Mouse (Mus musculus) liver, embryonic 14.5 days (tissue): ENCODE data around the gene Hsd17b2. TPM values are rescaled to one million over a fixed set of nuclear protein-coding genes. Genes with fewer than 3 reads are reported as not detected.
A peak's percentile ranks its signal among the peaks of the same experiment; 100 is the strongest.

Experiments
- ATAC-seq: fragments of 200-750 bp; cut with Nextera tagmentation; 2 replicates; pipeline ENCODE4 v1.8.0; 2017; ENCODE audit warnings: moderate number of reproducible peaks, mild to moderate bottlenecking, moderate library complexity; ENCODE audit not compliant: insufficient read depth
- DNase-seq, 3 experiments: peaks; one replicate each; pipeline ENCODE4 v3.0.0-alpha.2; 2012 to 2013; ENCODE audit warnings: low read depth in 3 of 3, low spot score in 3 of 3
- H3K27ac ChIP-seq: fragments of 300-500 bp; sonication (generic); 2 replicates; pipeline ENCODE4 v1.5.1; 2014; ENCODE audit warnings: moderate library complexity, mild to moderate bottlenecking, control low read depth, inconsistent platforms
- H3K27me3 ChIP-seq: fragments of 300-500 bp; sonication (generic); 2 replicates; pipeline ENCODE4 v1.6.1; 2014; ENCODE audit warnings: mild to moderate bottlenecking, low read length, moderate library complexity; ENCODE audit not compliant: control insufficient read depth, insufficient read depth
- H3K36me3 ChIP-seq: fragments of 300-500 bp; sonication (generic); replicated peaks from 2 replicates; pipeline ENCODE4 v1.6.1; 2014; ENCODE audit warnings: low read depth; ENCODE audit not compliant: control insufficient read depth, insufficient read depth
- H3K4me1 ChIP-seq, 2 experiments: fragments of 200-500 bp in 1 of 2; fragments of 300-500 bp in 1 of 2; sonication (generic) in 1 of 2; replicated peaks; 2 replicates each; pipeline ENCODE4 v1.6.1; 2012 to 2014; ENCODE audit warnings: antibody characterized with exemption in 1 of 2, inconsistent platforms in 1 of 2, low read length in 1 of 2; ENCODE audit not compliant: control insufficient read depth in 2 of 2, insufficient read depth in 2 of 2
- H3K4me2 ChIP-seq: fragments of 300-500 bp; sonication (generic); 2 replicates; pipeline ENCODE4 v1.6.1; 2014; ENCODE audit warnings: low read depth, mild to moderate bottlenecking, control low read depth, moderate library complexity
- H3K4me3 ChIP-seq, 2 experiments: fragments of 200-500 bp in 1 of 2; fragments of 300-500 bp in 1 of 2; sonication (generic) in 1 of 2; 2 replicates each; pipeline ENCODE4 v1.5.1; 2012 to 2014; ENCODE audit warnings: low read depth in 2 of 2, low read length in 2 of 2, mild to moderate bottlenecking in 2 of 2, control low read depth in 1 of 2, inconsistent platforms in 1 of 2, moderate library complexity in 1 of 2; ENCODE audit not compliant: insufficient read depth in 1 of 2
- H3K9ac ChIP-seq: fragments of 300-500 bp; sonication (generic); replicated peaks from 2 replicates; pipeline ENCODE4 v1.6.1; 2014; ENCODE audit warnings: mild to moderate bottlenecking, control low read depth, moderate library complexity
- H3K9me3 ChIP-seq: fragments of 300-500 bp; sonication (generic); 2 replicates; pipeline ENCODE4 v1.6.1; 2016; ENCODE audit warnings: low read length, mixed read lengths; ENCODE audit not compliant: control insufficient read depth
- CTCF ChIP-seq: IDR thresholded peaks from 2 replicates; pipeline ENCODE4 v1.5.1; 2016; ENCODE audit warnings: antibody characterized with exemption, low read depth, control low read depth
- EP300 ChIP-seq: IDR thresholded peaks from 2 replicates; pipeline ENCODE4 v1.6.1; 2016; ENCODE audit warnings: antibody characterized with exemption, low read depth
- WGBS: fragments of 180-500 bp; shearing (Covaris S2); extraction: QIAGEN DNeasy Blood & Tissue Kit; methylation state at CpG from one replicate; pipeline ENCODE4 v1.1.7; 2014; ENCODE audit not compliant: insufficient replicate concordance; 5-methylcytosine and 5-hydroxymethylcytosine counted together
- polyA plus RNA-seq, 2 experiments: library from polyadenylated mRNA; depleted of rRNA in 1 of 2; stranded (reverse) in 1 of 2; unstranded in 1 of 2; fragments of >200 nt; fragmentation: Nextera tagmentation in 1 of 2; extraction: Ambion mirVana in 1 of 2; gene quantifications; 2 replicates each; pipeline versions ENCODE4 v1.2.1 to v1.2.3; 2012 to 2014

Hsd17b2 gene
- polyA plus RNA-seq, 2 experiments = 32.7 to 65.1 TPM

DNA sequence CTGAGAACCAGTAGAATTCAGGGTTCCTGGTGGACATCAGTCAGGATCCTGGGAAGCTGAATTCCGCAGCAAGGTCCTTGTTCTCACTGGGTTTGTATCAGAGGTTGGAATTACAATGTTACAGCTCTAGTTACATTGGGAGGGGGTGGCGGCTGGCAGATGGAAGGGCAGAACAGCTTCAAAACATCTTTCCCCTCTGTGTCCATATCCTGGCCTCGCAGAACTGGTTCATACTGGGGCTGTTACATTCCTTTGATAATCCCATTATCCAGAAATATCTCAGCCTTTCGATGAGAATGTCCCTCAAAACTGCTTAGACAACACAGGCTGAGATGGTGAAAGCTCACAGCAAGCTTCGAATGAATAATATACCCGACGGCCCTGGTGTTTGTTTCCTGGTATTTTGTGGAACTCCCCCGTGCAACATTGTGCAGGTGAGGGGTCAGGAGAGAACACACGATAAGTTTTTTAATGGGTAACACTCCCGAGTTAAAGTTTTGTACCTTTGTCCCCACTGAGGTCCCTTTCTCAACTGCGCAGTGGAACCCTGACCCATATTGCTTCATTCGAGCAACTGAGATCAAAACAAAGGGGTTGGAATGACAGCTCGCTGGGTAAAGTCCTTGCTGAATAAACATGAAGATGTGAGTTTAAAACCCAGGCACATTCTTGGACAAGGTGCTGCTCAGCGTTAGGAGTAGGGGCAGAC, 16.6 kb downstream of the Hsd17b2 start:
- no peaks in the 10 kb centered on the region for H3K36me3 ChIP-seq
- no peaks in the 10 kb centered on the region for H3K9me3 ChIP-seq
- H3K27ac ChIP-seq = peak overlapping the region; percentile 16; the same call in 1 of the 2 replicates
- WGBS = 54% methylated on average over 14 of the region's 14 CpGs
- DNase-seq = peak in 2 of 3 experiments; percentile 34 to 37
- H3K4me2 ChIP-seq = no peak overlapping the region
- H3K4me1 ChIP-seq = peaks cover 0 to 15% of the 10 kb centered on the region in 2 experiments; a peak in 2 of 4 replicates
- no peak overlapping the region for H3K9ac ChIP-seq
- H3K27me3 ChIP-seq = no peaks in the 10 kb centered on the region
- H3K4me3 ChIP-seq = no peak overlapping the region
- TF ChIP-seq CTCF (no peak), EP300 (no peak)
- peak; percentile 70 for ATAC-seq

- no peak overlapping the region for H3K9ac ChIP-seq
- DNase-seq (no peak), ATAC-seq (no peak)
- 36% methylated on average over 7 of the region's 7 CpGs for WGBS
- no peak overlapping the region for H3K27ac ChIP-seq
- H3K4me3 ChIP-seq = no peak overlapping the region
- H3K9me3 ChIP-seq = no peaks in the 10 kb centered on the region
- no peaks in the 10 kb centered on the region for H3K27me3 ChIP-seq
- H3K4me1 ChIP-seq = no peaks in the 10 kb centered on the region
- TF ChIP-seq CTCF = no peak
- no peak for TF ChIP-seq EP300
- no peak overlapping the region for H3K4me2 ChIP-seq
- no peaks in the 10 kb centered on the region for H3K36me3 ChIP-seq
These were observed 24.8 kb downstream of the Hsd17b2 start for GRCm38 (mm10) chr8:117726467-117726866.

DNA sequence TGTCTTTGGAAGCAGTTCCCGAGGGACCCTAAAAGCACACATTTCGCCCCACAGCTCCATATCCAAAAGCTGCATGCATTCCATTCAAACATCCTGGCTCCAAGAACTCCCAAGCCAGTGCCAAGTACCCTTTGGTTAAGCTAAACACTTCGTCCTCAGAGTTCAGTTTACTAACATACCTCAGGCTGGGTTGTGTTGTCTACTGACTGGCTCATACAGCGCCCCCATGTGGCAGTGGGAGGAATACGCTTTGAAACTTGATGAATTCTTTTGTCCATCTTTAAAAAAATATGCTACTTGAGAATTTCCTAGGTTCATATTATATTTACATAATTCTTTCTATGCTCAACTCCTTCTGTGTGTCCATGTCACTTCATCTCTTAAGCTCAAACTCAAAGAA, 25.9 kb downstream of the Hsd17b2 start:
- WGBS = 53% methylated on average over 5 of the region's 5 CpGs
- Histone ChIP-seq H3K4me1 (no peaks in the 10 kb centered on the region; a peak in 1 of 4 replicates), H3K9ac (no peak overlapping the region), H3K36me3 (no peaks in the 10 kb centered on the region), H3K27ac (no peak overlapping the region), H3K27me3 (no peaks in the 10 kb centered on the region), H3K4me3 (no peak overlapping the region), H3K4me2 (no peak overlapping the region), H3K9me3 (no peaks in the 10 kb centered on the region)
- TF ChIP-seq EP300 (no peak), CTCF (peak; percentile 58)
- DNase-seq = no peak
- ATAC-seq = no peak

DNA sequence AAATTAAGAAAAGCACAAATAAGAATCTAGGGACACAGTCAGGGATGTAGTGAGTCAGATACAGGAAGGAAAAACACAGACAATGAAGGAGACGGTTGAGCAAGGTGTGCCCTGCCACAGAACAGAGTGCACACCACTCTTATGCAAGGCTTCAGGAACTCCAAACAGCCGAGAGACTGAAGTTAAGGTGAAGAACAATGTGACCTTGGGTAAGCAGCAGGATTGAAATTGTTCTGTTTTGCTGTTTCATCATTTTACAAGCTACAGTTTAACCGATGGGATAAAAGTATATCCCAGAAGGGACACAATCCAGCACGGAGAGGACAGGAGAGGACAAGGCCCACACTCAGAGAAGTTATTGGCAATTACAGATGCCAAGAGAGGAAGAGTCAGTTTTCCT, 26.5 kb downstream of the Hsd17b2 start:
- Histone ChIP-seq H3K4me3 (no peak overlapping the region), H3K27me3 (no peaks in the 10 kb centered on the region), H3K9me3 (no peaks in the 10 kb centered on the region), H3K4me1 (peaks cover 0 to 2% of the 10 kb centered on the region in 2 experiments; a peak in 1 of 4 replicates), H3K36me3 (no peaks in the 10 kb centered on the region), H3K4me2 (no peak overlapping the region), H3K9ac (no peak overlapping the region), H3K27ac (no peak overlapping the region)
- no peak for ATAC-seq
- no peak for DNase-seq
- WGBS = 63% methylated on average over 4 of the region's 4 CpGs
- no peak for TF ChIP-seq CTCF
- TF ChIP-seq EP300 = no peak

DNA sequence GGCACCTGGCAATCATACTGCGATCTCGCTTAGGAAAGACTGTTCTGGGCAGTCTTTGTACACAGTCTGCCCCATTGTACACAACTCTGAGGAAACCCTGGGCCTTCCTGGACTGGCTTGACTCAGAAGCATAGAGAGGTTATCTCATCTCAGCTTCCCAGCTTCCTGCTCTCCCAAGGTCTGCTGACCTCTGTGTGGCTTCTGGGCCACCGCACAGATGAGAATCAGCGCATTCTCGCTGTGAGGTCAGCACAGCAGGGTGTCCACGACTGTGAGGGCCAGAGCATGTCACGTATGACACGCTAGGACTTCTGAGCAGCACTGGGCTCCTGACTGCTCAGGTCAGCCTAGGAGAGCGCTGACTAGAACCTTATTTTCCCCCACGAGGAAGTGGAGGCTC, 29.3 kb downstream of the Hsd17b2 start:
- H3K27me3 ChIP-seq = no peaks in the 10 kb centered on the region
- H3K36me3 ChIP-seq = no peaks in the 10 kb centered on the region
- ATAC-seq = 0 out of 2 replicates have a peak, but pooled peaks have one; percentile 19
- H3K27ac ChIP-seq = no peak overlapping the region
- H3K4me2 ChIP-seq = no peak overlapping the region
- H3K9ac ChIP-seq = no peak overlapping the region
- TF ChIP-seq CTCF = no peak
- TF ChIP-seq EP300 = no peak
- DNase-seq = no peak
- WGBS = 22% methylated on average over 10 of the region's 10 CpGs
- no peak overlapping the region for H3K4me3 ChIP-seq
- H3K9me3 ChIP-seq = no peaks in the 10 kb centered on the region
- peaks cover 0 to 2% of the 10 kb centered on the region in 2 experiments; a peak in 1 of 4 replicates for H3K4me1 ChIP-seq
